Mouse (Mus musculus): ENCODE data around the gene Rack1.

DNA sequence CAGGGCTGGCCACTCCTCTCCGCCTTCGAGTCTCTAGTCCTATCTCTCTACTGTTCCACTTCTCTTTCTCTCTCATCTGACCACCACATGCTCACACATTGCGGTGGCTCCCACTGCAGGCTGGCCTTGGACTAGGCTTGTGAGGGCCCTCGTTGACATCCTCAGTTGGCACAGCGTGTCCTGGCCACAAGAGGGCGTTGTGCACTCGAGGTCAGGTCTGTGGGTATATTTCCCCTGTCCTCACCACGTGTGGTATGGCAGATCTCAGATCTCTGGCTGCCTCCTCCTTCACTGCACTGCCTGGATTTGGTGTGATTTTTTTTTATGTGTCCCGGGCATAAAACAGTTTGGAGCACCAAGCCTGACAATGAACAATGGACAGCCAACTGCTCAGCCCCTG lies 23.5 kb upstream of the Rack1 start:
- TF ChIP-seq CTCF (IDR thresholded peaks at IDR 0.05; ENCODE audit: low read depth) (peak; percentile 71), EP300 (IDR thresholded peaks at IDR 0.05; ENCODE audit: low read depth) (no peak)

Data from liver, embryonic 14.5 days (tissue).